ENCODE assay signal across 7 mouse cellular contexts in the genomic region with DNA sequence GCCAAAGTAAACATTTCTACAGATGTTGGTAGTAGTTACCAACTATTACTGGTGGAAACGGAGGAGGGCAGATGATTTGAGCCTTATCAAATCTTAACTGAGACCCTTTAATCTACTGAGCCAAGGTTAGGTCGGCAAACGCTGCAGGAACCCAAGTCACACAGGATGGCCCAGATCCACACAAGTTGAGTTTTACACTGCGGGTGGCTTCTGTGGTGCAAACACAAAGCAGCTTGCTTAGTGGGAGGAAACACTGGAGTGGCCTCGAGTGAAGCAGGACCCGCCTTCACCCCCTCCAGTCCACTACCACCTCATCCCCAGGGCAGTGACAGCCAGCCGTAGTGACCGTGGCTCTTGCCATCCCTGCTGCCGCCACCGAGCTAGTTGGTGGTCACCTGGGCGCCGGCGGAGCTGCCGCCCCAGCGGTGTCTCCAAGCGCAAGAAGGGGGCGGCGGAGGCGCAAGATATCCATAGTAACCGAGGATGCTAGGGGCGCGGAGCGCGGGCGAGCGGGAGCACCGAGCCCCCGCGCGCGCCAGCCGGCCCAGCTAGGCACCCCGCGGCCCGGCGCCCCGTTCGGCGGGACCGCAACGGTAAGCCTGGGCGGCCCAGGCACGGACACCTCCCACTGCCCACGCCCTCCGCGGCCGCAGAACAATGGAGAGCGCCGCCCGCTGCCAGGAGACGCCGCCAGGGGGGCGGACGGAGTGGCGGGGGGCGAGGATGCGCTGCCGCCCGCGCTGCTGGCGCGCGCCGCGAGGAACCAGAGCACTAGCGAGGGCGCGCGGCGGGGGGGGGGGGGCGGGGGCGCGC.
DNase-seq lines count a peak whose midpoint lies in the region; ATAC-seq lines count a peak whose summit lies in the region.

No protein-coding gene starts in this region.

- H3K4me3 ChIP-seq in forebrain, embryonic 12.5 days (replicated peaks): peak overlapping the region; percentile 63
- peak overlapping the region; percentile 77 for H3K4me3 ChIP-seq in midbrain, embryonic 10.5 days
- H3K4me3 ChIP-seq in stomach, embryonic 16.5 days (replicated peaks; ENCODE audit: low read length): peak overlapping the region; percentile 52

- peak overlapping the region; percentile 71 for H3K9ac ChIP-seq in forebrain, embryonic 12.5 days
- no peak overlapping the region; the same call in 1 of the 2 replicates for H3K9ac ChIP-seq in stomach, embryonic 16.5 days (ENCODE audit: low read length)

- H3K9me3 ChIP-seq in forebrain, embryonic 12.5 days: no peaks in the 10 kb centered on the region
- H3K9me3 ChIP-seq in midbrain, embryonic 10.5 days (replicated peaks): no peaks in the 10 kb centered on the region
- no peaks in the 10 kb centered on the region for H3K9me3 ChIP-seq in stomach, embryonic 16.5 days (replicated peaks; ENCODE audit: control insufficient read depth, low read length)

- peaks cover 71% of the 10 kb centered on the region for H3K27me3 ChIP-seq in forebrain, embryonic 12.5 days
- H3K27me3 ChIP-seq in midbrain, embryonic 10.5 days (ENCODE audit: low read depth, poor library complexity, severe bottlenecking): peaks cover 82% of the 10 kb centered on the region
- peaks cover 59% of the 10 kb centered on the region for H3K27me3 ChIP-seq in stomach, embryonic 16.5 days (ENCODE audit: control insufficient read depth, insufficient read depth, low read length)

- H3K36me3 ChIP-seq in forebrain, embryonic 12.5 days (replicated peaks): no peaks in the 10 kb centered on the region
- H3K36me3 ChIP-seq in midbrain, embryonic 10.5 days: no peaks in the 10 kb centered on the region
- no peaks in the 10 kb centered on the region for H3K36me3 ChIP-seq in stomach, embryonic 16.5 days (ENCODE audit: control insufficient read depth, insufficient read depth, low read length)

- peak overlapping the region; percentile 81 for H3K4me2 ChIP-seq in forebrain, embryonic 12.5 days
- H3K4me2 ChIP-seq in stomach, embryonic 16.5 days (ENCODE audit: low read depth, low read length): peak overlapping the region; percentile 87

- peaks cover 18% of the 10 kb centered on the region for H3K4me1 ChIP-seq in forebrain, embryonic 12.5 days
- H3K4me1 ChIP-seq in midbrain, embryonic 10.5 days: peaks cover 30% of the 10 kb centered on the region
- H3K4me1 ChIP-seq in stomach, embryonic 16.5 days (ENCODE audit: control insufficient read depth, insufficient read depth, low read length): no peaks in the 10 kb centered on the region

- peak; percentile 87 for ATAC-seq in forebrain, embryonic 12.5 days (ENCODE audit: low FRiP score)
- ATAC-seq in stomach, embryonic 16.5 days (ENCODE audit: insufficient read depth, low FRiP score): peak; percentile 29; the same call in 1 of the 2 replicates
- ATAC-seq in megakaryocyte, adult 5-6 weeks (ENCODE audit: poor library complexity, severe bottlenecking): no peak

- under 1% methylated on average over 49 of the region's 73 CpGs for WGBS in forebrain, embryonic 12.5 days
- under 1% methylated on average over 44 of the region's 73 CpGs for WGBS in midbrain, embryonic 10.5 days
- WGBS in stomach, embryonic 16.5 days: 2% methylated on average over 41 of the region's 73 CpGs

- DNase-seq in ES-CJ7 (ENCODE audit: low read depth, low spot score) (peak; percentile 18), R1 (ENCODE audit: low read depth, low spot score) (peak; percentile 63)
- peak; percentile 63 to 74 for DNase-seq in layer of hippocampus, adult 18-20 months (ENCODE audit: low spot score in 2 of 2)
- DNase-seq in midbrain, embryonic 10.5 days (ENCODE audit: low spot score): peak; percentile 62

- peak overlapping the region; percentile 77 for H3K27ac ChIP-seq in forebrain, embryonic 12.5 days
- H3K27ac ChIP-seq in midbrain, embryonic 10.5 days (replicated peaks): peak overlapping the region; percentile 84
- H3K27ac ChIP-seq in stomach, embryonic 16.5 days (ENCODE audit: low read length): no peak overlapping the region

Comparison
In these comparisons a context has a peak if more than half of its experiments do, and no peak if none do; other contexts are left out.
1. DNase-seq: peak in every context shown above with its lines; median percentile 68 in layer of hippocampus, adult 18-20 months; 63 in R1; 62 in midbrain, embryonic 10.5 days; 18 in ES-CJ7.